Mouse (Mus musculus) midbrain, embryonic 11.5 days (tissue): ENCODE measurements around the gene Gabarap. TPM values are rescaled to one million over a fixed set of nuclear protein-coding genes. Genes with fewer than 3 reads are reported as not detected.

Source experiments
- ATAC-seq: fragments of 200-750 bp; cut with Nextera tagmentation; 2 replicates; pipeline ENCODE4 v1.8.0; 2017; ENCODE audit warnings: moderate TSS enrichment, moderate library complexity; ENCODE audit not compliant: low FRiP score
- DNase-seq: peaks from one replicate; pipeline ENCODE4 v3.0.0; 2015; ENCODE audit warnings: low spot score; ENCODE audit errors: missing footprints
- H3K27ac ChIP-seq: fragments of 300-500 bp; sonication (generic); 2 replicates; pipeline ENCODE4 v1.5.1; 2014; ENCODE audit warnings: low read depth, low read length
- H3K27me3 ChIP-seq: fragments of 300-500 bp; sonication (generic); 2 replicates; pipeline ENCODE4 v1.6.1; 2014; ENCODE audit warnings: mild to moderate bottlenecking, low read length, moderate library complexity, mixed read lengths; ENCODE audit not compliant: control insufficient read depth, insufficient read depth
- H3K36me3 ChIP-seq: fragments of 300-500 bp; sonication (generic); 2 replicates; pipeline ENCODE4 v1.6.1; 2014; ENCODE audit warnings: mild to moderate bottlenecking, low read length, moderate library complexity, mixed read lengths; ENCODE audit not compliant: control insufficient read depth, insufficient read depth
- H3K4me1 ChIP-seq: fragments of 300-500 bp; sonication (generic); 2 replicates; pipeline ENCODE4 v1.6.1; 2014; ENCODE audit warnings: low read length; ENCODE audit not compliant: control insufficient read depth, insufficient read depth
- H3K4me2 ChIP-seq: fragments of 300-500 bp; sonication (generic); 2 replicates; pipeline ENCODE4 v1.6.1; 2014; ENCODE audit warnings: mild to moderate bottlenecking, moderate library complexity
- H3K4me3 ChIP-seq: fragments of 300-500 bp; sonication (generic); 2 replicates; pipeline ENCODE4 v1.5.1; 2014; ENCODE audit warnings: low read depth, low read length
- H3K9ac ChIP-seq: fragments of 300-500 bp; sonication (generic); 2 replicates; pipeline ENCODE4 v1.6.1; 2014; ENCODE audit warnings: low read length
- H3K9me3 ChIP-seq: fragments of 300-500 bp; sonication (generic); 2 replicates; pipeline ENCODE4 v1.6.1; 2016; ENCODE audit warnings: low read length; ENCODE audit not compliant: control insufficient read depth
- WGBS: fragments of 180-500 bp; shearing (Covaris S2); extraction: QIAGEN DNeasy Blood & Tissue Kit; methylation state at CpG from one replicate; pipeline ENCODE4 v1.1.7; 2014; 5-methylcytosine and 5-hydroxymethylcytosine counted together
- polyA plus RNA-seq: library from polyadenylated mRNA; unstranded; fragments of >200 nt; fragmentation: Nextera tagmentation; extraction: Ambion mirVana; gene quantifications from 2 replicates; pipeline ENCODE4 v1.2.1, GENCODE M21; 2014

Gene Gabarap
- polyA plus RNA-seq, 1 experiment from 2014 or later = 566 TPM

DNA sequence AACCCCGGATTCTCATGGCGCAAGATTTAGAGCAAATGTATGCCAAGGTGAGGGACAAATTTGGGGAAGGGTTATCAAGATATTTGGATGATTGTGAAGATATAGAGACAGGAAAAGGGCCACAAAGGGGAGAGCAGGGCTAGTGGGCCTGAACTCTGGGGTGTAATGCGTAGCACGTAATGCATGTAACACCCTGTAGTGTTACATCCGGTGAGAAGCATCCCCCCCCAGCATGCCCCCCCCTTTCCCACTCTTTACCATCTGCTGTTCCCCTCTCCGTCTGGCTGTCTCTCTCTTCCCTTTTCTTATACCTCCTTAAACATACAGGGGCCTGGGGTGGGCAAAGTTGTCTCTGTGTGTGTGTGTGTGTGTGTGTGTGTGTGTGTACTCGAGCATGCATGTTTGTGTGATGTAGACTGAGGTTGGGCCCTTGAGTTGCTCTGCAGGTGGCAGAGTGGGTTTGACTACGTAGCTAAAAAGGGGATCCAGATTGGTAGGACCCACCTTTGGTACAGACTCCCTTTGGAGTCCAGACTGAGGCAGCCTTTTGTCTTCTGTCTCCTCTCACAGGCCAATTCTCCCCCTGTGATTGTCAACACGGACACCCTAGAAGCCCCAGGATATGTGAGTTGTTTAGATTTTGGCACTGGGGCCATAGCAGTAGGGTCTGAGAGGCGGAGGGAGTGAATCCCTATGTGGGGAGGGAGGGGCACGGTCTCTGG lies 39.0 kb downstream of the Gabarap start:
- 30% methylated on average over 11 of the region's 11 CpGs for WGBS
- ATAC-seq = peak; percentile 56
- H3K9me3 ChIP-seq = no peaks in the 10 kb centered on the region

DNA sequence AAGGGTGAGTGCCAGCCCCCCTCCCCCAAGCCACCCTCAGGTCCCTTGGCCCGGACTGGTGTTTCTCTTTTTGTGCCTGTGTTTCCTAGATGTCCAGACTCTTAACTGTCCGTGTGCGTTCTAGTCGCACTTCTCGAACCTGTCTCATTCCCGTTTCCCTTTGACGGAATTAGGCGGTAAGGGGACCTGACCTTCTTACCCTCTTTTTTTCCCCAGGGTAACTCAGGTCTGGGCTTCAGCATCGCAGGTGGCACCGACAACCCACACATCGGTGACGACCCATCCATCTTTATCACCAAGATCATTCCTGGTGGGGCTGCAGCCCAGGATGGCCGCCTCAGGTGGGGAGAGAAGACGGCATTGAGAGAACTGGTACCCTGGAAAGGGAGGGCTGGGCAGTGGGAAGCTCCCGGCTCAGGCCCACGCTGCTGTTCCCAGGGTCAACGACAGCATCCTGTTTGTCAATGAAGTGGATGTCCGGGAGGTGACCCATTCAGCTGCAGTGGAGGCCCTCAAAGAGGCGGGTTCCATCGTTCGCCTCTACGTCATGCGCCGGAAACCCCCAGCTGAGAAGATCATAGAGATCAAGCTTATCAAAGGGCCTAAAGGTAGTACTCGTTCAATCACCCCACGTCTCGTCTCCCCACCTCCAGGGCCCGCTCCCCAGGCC lies 39.8 kb downstream of the Gabarap start:
- 92% methylated on average over 28 of the region's 28 CpGs for WGBS
- Histone ChIP-seq H3K4me2 (peak overlapping the region; percentile 69), H3K36me3 (peaks cover 12% of the 10 kb centered on the region), H3K4me1 (peaks cover 37% of the 10 kb centered on the region), H3K9ac (peak overlapping the region; percentile 59; the same call in 1 of the 2 replicates), H3K4me3 (peak overlapping the region; percentile 31), H3K27ac (peak overlapping the region; percentile 95), H3K9me3 (no peaks in the 10 kb centered on the region), H3K27me3 (no peaks in the 10 kb centered on the region)
- ATAC-seq = no peak
- no peak for DNase-seq

More for the DNA sequence above, 39.0 kb downstream of the Gabarap start:
- no peak for DNase-seq
- Histone ChIP-seq H3K27me3 (no peaks in the 10 kb centered on the region), H3K4me1 (peaks cover 40% of the 10 kb centered on the region), H3K4me2 (peak overlapping the region; percentile 69), H3K4me3 (peak overlapping the region; percentile 31), H3K36me3 (peaks cover 12% of the 10 kb centered on the region), H3K27ac (peak overlapping the region; percentile 95), H3K9ac (peak overlapping the region; percentile 59)

DNA sequence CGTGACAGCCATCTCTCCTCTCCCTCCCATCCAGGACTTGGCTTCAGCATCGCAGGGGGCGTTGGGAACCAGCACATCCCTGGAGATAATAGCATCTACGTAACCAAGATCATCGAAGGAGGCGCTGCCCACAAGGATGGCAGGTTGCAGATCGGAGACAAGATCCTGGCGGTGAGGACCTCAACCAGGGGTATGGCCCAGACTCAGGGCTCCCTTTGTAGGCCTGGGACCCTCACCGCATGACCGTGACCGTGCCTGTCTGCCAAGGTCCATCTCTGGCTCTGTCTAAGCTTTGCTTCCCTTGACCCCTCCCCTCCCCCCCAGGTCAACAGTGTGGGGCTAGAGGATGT lies 40.4 kb downstream of the Gabarap start:
- no peak overlapping the region for H3K27ac ChIP-seq
- 98% methylated on average over 11 of the region's 11 CpGs for WGBS
- H3K4me2 ChIP-seq = no peak overlapping the region

DNA sequence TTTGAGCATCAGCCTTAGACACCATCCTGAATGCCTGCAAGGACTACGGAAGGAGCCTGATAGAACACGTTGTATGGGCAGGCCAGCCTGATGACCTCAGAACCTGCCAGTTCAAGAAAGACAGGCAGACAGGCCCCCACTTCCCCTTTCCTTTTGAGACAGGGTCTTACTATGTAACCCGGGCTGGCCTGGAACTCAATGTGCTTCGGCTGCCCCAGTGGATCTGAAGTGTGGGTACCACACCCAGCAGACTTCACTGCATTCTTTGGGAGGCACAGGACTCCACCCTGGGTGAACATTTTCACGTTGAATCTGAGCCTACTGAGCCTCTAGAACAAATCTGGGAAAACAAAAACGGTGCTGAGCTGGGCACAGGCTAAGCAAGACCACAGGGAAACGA lies 47.2 kb downstream of the Gabarap start:
- peaks cover 8% of the 10 kb centered on the region for H3K36me3 ChIP-seq
- H3K9ac ChIP-seq = no peak overlapping the region
- no peak overlapping the region for H3K4me2 ChIP-seq
- WGBS = 85% methylated on average over 7 of the region's 7 CpGs
- H3K27ac ChIP-seq = no peak overlapping the region
- ATAC-seq = no peak
- no peaks in the 10 kb centered on the region for H3K9me3 ChIP-seq
- H3K4me3 ChIP-seq = no peak overlapping the region
- no peaks in the 10 kb centered on the region for H3K4me1 ChIP-seq
- DNase-seq = no peak
- H3K27me3 ChIP-seq = no peaks in the 10 kb centered on the region

More for the DNA sequence above, 40.4 kb downstream of the Gabarap start:
- Histone ChIP-seq H3K36me3 (peaks cover 12% of the 10 kb centered on the region), H3K9me3 (no peaks in the 10 kb centered on the region), H3K4me1 (peaks cover 32% of the 10 kb centered on the region), H3K27me3 (no peaks in the 10 kb centered on the region), H3K4me3 (no peak overlapping the region), H3K9ac (no peak overlapping the region)
- DNase-seq (no peak), ATAC-seq (no peak)

DNA sequence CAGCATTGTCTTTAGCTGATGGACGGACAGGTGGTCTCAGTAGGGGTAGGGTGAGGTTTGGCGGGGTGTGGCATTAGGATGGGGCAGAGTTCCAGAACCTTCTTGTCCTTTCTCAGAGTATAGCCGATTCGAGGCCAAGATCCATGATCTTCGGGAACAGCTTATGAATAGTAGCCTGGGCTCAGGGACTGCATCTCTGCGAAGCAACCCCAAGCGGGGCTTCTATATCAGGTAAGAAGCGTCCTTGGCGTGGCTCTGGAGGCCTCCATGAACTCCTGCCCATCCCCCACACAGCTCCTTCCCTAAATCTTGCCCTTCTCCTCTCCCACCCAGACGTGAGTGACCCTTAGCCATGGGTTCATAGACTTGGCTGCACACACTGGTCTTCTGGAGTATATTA lies 48.7 kb downstream of the Gabarap start:
- 92% methylated on average over 10 of the region's 10 CpGs for WGBS
- DNase-seq = peak; percentile 78
- Histone ChIP-seq H3K9me3 (no peaks in the 10 kb centered on the region), H3K27me3 (no peaks in the 10 kb centered on the region), H3K4me2 (no peak overlapping the region), H3K27ac (no peak overlapping the region), H3K9ac (no peak overlapping the region), H3K4me3 (no peak overlapping the region), H3K36me3 (peaks cover 9% of the 10 kb centered on the region), H3K4me1 (no peaks in the 10 kb centered on the region)
- ATAC-seq = no peak

DNA sequence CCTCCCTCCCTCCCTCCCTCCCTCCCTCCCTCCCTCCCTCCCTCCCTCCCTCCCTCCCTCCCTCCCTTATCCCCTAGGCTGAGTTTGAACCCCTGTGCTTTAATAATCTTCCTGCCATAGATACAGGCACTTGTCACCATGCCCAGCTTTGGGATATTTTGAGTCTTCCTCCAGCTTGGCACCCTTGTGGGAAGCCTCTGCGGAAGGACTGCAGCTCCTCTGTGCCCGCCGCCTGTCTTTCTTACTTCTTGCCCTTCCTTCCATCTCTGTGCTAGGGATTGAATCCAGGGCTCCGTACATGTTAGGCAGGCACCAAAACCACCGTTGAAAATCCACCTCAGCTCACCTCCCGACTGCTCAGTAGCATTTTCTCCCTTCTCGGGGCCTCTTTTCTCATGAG lies 49.2 kb downstream of the Gabarap start:
- ATAC-seq (no peak), DNase-seq (peak; percentile 31)
- Histone ChIP-seq H3K27ac (no peak overlapping the region), H3K9me3 (no peaks in the 10 kb centered on the region), H3K4me3 (no peak overlapping the region), H3K9ac (no peak overlapping the region), H3K4me2 (no peak overlapping the region), H3K36me3 (peaks cover 11% of the 10 kb centered on the region), H3K27me3 (no peaks in the 10 kb centered on the region), H3K4me1 (no peaks in the 10 kb centered on the region; the same call in 1 of the 2 replicates)
- 93% methylated on average over 7 of the region's 7 CpGs for WGBS

DNA sequence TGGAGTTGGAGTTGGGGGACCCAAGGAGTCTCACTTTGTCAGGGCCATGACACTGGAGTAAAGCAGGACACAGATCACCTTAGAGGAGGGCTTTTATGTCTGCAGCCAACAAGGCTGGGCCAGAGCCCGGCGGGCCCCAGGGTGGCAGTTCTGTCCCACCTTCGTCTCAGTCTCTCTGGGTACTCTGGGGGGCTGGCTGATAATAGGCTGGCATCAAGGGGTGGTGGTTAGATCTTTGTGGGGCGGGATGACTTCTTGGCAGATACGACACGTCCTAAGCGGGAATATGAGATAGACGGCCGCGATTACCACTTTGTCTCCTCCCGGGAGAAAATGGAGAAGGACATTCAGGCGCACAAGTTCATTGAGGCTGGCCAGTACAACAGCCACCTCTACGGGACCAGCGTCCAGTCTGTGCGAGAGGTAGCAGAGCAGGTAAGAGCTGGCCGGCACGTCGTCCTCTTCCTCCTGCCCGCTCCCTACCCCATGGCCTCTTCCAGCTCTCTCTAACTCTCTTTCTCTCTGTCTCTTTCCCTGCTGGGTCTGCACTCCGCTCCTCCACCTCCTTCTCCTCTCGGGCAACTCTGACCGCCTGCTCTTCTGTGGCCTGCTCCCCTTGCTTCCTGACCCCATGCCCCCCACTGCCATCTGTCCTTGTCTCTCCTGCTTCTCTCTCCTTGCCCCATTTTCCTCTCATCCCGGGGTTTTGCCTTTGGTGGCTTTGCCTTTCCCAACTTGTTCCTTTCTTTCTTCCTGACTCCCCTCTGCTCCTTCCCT lies 51.6 kb downstream of the Gabarap start:
- no peak overlapping the region for H3K4me2 ChIP-seq
- no peak for ATAC-seq
- H3K4me3 ChIP-seq = no peak overlapping the region
- H3K4me1 ChIP-seq = no peaks in the 10 kb centered on the region; the same call in 1 of the 2 replicates
- H3K9ac ChIP-seq = no peak overlapping the region
- H3K9me3 ChIP-seq = no peaks in the 10 kb centered on the region
- no peak overlapping the region for H3K27ac ChIP-seq
- H3K36me3 ChIP-seq = peaks cover 11% of the 10 kb centered on the region
- H3K27me3 ChIP-seq = no peaks in the 10 kb centered on the region
- DNase-seq = peak; percentile 70
- 88% methylated on average over 23 of the region's 23 CpGs for WGBS

DNA sequence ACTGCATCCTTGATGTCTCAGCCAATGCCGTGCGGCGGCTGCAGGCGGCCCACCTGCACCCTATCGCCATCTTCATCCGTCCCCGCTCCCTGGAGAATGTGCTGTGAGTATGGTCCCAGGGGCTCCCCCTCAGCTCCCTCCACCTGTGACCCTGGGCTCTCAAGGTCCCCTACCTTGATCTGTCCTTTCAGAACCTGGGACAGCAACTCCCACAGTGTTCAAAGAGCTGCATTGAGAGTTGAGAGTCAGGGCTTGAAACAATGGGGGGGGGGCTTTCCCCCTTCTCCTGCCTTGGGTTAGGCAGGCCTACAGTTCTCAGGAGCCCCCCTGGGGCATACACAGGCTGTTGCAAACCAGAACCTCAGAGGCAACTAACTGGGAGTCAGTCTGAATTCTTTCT lies 52.7 kb downstream of the Gabarap start:
- H3K27ac ChIP-seq = no peak overlapping the region

More for the DNA sequence above, 52.7 kb downstream of the Gabarap start:
- H3K4me2 ChIP-seq = no peak overlapping the region
- no peaks in the 10 kb centered on the region for H3K27me3 ChIP-seq
- H3K36me3 ChIP-seq = peaks cover 11% of the 10 kb centered on the region
- DNase-seq (no peak), ATAC-seq (no peak)
- WGBS = 89% methylated on average over 7 of the region's 7 CpGs
- H3K9me3 ChIP-seq = no peaks in the 10 kb centered on the region
- H3K9ac ChIP-seq = no peak overlapping the region
- no peaks in the 10 kb centered on the region; the same call in 1 of the 2 replicates for H3K4me1 ChIP-seq
- no peak overlapping the region for H3K4me3 ChIP-seq
